Mouse (Mus musculus): ENCODE results near the gene Wdr95. TPM values are rescaled to one million over a fixed set of nuclear protein-coding genes. Genes with fewer than 3 reads are reported as not detected.

The Wdr95 gene
- polyA plus RNA-seq, 1 experiment from 2014 or later, result not detected

GRCm38 (mm10) chr5:149552742-149553141, 24.3 kb downstream of the Wdr95 start:
- WGBS, result 43% methylated on average over 9 of the region's 9 CpGs
- no peaks in the 10 kb centered on the region for H3K27me3 ChIP-seq (replicated peaks; ENCODE audit: control insufficient read depth, insufficient read depth, low read length)
- no peaks in the 10 kb centered on the region for H3K36me3 ChIP-seq (ENCODE audit: control insufficient read depth, insufficient read depth, low read length)
- no peaks in the 10 kb centered on the region for H3K9me3 ChIP-seq (ENCODE audit: control insufficient read depth, low read length)
- no peak overlapping the region for H3K9ac ChIP-seq (ENCODE audit: low read depth, low read length)
- DNase-seq (ENCODE audit: low spot score) (no peak), ATAC-seq (replicated peaks; ENCODE audit: low FRiP score) (no peak)
- no peaks in the 10 kb centered on the region for H3K4me1 ChIP-seq (replicated peaks; ENCODE audit: control insufficient read depth, insufficient read depth, low read length)
- H3K4me3 ChIP-seq (ENCODE audit: low read depth, low read length), result no peak overlapping the region
- H3K27ac ChIP-seq (ENCODE audit: low read depth, low read length), result no peak overlapping the region
- H3K4me2 ChIP-seq, result no peak overlapping the region

- H3K4me2 ChIP-seq, result no peak overlapping the region
- ATAC-seq (replicated peaks; ENCODE audit: low FRiP score) (no peak), DNase-seq (ENCODE audit: low spot score) (no peak)
- no peaks in the 10 kb centered on the region for H3K36me3 ChIP-seq (ENCODE audit: control insufficient read depth, insufficient read depth, low read length)
- no peaks in the 10 kb centered on the region for H3K27me3 ChIP-seq (replicated peaks; ENCODE audit: control insufficient read depth, insufficient read depth, low read length)
- no peak overlapping the region for H3K4me3 ChIP-seq (ENCODE audit: low read depth, low read length)
- H3K9me3 ChIP-seq (ENCODE audit: control insufficient read depth, low read length), result no peaks in the 10 kb centered on the region
- H3K4me1 ChIP-seq (replicated peaks; ENCODE audit: control insufficient read depth, insufficient read depth, low read length), result no peaks in the 10 kb centered on the region
- no peak overlapping the region for H3K9ac ChIP-seq (ENCODE audit: low read depth, low read length)
- no peak overlapping the region for H3K27ac ChIP-seq (ENCODE audit: low read depth, low read length)
- 88% methylated on average over 11 of the region's 11 CpGs for WGBS
These were observed 24.9 kb downstream of the Wdr95 start for GRCm38 (mm10) chr5:149553373-149553772.

GRCm38 (mm10) chr5:149554397-149554796, 25.9 kb downstream of the Wdr95 start:
- ATAC-seq (replicated peaks; ENCODE audit: low FRiP score), result no peak
- H3K27me3 ChIP-seq (replicated peaks; ENCODE audit: control insufficient read depth, insufficient read depth, low read length), result no peaks in the 10 kb centered on the region
- H3K9me3 ChIP-seq (ENCODE audit: control insufficient read depth, low read length), result no peaks in the 10 kb centered on the region
- no peak for DNase-seq (ENCODE audit: low spot score)
- no peak overlapping the region for H3K9ac ChIP-seq (ENCODE audit: low read depth, low read length)
- H3K4me3 ChIP-seq (ENCODE audit: low read depth, low read length), result no peak overlapping the region
- no peak overlapping the region for H3K27ac ChIP-seq (ENCODE audit: low read depth, low read length)
- H3K4me2 ChIP-seq, result no peak overlapping the region
- no peaks in the 10 kb centered on the region for H3K36me3 ChIP-seq (ENCODE audit: control insufficient read depth, insufficient read depth, low read length)
- H3K4me1 ChIP-seq (replicated peaks; ENCODE audit: control insufficient read depth, insufficient read depth, low read length), result no peaks in the 10 kb centered on the region
- 84% methylated on average over 8 of the region's 8 CpGs for WGBS

- Histone ChIP-seq H3K4me2 (no peak overlapping the region), H3K9me3 (ENCODE audit: control insufficient read depth, low read length) (no peaks in the 10 kb centered on the region), H3K4me1 (replicated peaks; ENCODE audit: control insufficient read depth, insufficient read depth, low read length) (no peaks in the 10 kb centered on the region), H3K4me3 (ENCODE audit: low read depth, low read length) (no peak overlapping the region), H3K27me3 (replicated peaks; ENCODE audit: control insufficient read depth, insufficient read depth, low read length) (no peaks in the 10 kb centered on the region; the same call in 1 of the 2 replicates), H3K27ac (ENCODE audit: low read depth, low read length) (no peak overlapping the region), H3K36me3 (ENCODE audit: control insufficient read depth, insufficient read depth, low read length) (no peaks in the 10 kb centered on the region), H3K9ac (ENCODE audit: low read depth, low read length) (no peak overlapping the region)
- no peak for DNase-seq (ENCODE audit: low spot score)
- no peak for ATAC-seq (replicated peaks; ENCODE audit: low FRiP score)
- WGBS, result 57% methylated on average over 11 of the region's 11 CpGs
These were observed 32.6 kb downstream of the Wdr95 start for GRCm38 (mm10) chr5:149560903-149561588.

GRCm38 (mm10) chr5:149566026-149566425, 37.5 kb downstream of the Wdr95 start:
- DNase-seq (ENCODE audit: low spot score) (no peak), ATAC-seq (replicated peaks; ENCODE audit: low FRiP score) (no peak)
- H3K4me2 ChIP-seq, result no peak overlapping the region
- no peaks in the 10 kb centered on the region for H3K27me3 ChIP-seq (replicated peaks; ENCODE audit: control insufficient read depth, insufficient read depth, low read length)
- no peak overlapping the region for H3K4me3 ChIP-seq (ENCODE audit: low read depth, low read length)
- H3K4me1 ChIP-seq (replicated peaks; ENCODE audit: control insufficient read depth, insufficient read depth, low read length), result no peaks in the 10 kb centered on the region
- no peak overlapping the region for H3K27ac ChIP-seq (ENCODE audit: low read depth, low read length)
- no peaks in the 10 kb centered on the region for H3K36me3 ChIP-seq (ENCODE audit: control insufficient read depth, insufficient read depth, low read length)
- no peak overlapping the region for H3K9ac ChIP-seq (ENCODE audit: low read depth, low read length)
- H3K9me3 ChIP-seq (ENCODE audit: control insufficient read depth, low read length), result no peaks in the 10 kb centered on the region
- 67% methylated on average over 11 of the region's 11 CpGs for WGBS

GRCm38 (mm10) chr5:149566957-149567356, 38.5 kb downstream of the Wdr95 start:
- no peak for DNase-seq (ENCODE audit: low spot score)
- no peaks in the 10 kb centered on the region for H3K9me3 ChIP-seq (ENCODE audit: control insufficient read depth, low read length)
- no peak overlapping the region for H3K9ac ChIP-seq (ENCODE audit: low read depth, low read length)
- no peaks in the 10 kb centered on the region for H3K36me3 ChIP-seq (ENCODE audit: control insufficient read depth, insufficient read depth, low read length)
- no peaks in the 10 kb centered on the region for H3K4me1 ChIP-seq (replicated peaks; ENCODE audit: control insufficient read depth, insufficient read depth, low read length)
- no peak overlapping the region for H3K4me2 ChIP-seq
- WGBS, result 84% methylated on average over 5 of the region's 5 CpGs
- no peaks in the 10 kb centered on the region for H3K27me3 ChIP-seq (replicated peaks; ENCODE audit: control insufficient read depth, insufficient read depth, low read length)
- H3K27ac ChIP-seq (ENCODE audit: low read depth, low read length), result no peak overlapping the region
- no peak overlapping the region for H3K4me3 ChIP-seq (ENCODE audit: low read depth, low read length)
- ATAC-seq (replicated peaks; ENCODE audit: low FRiP score), result no peak

GRCm38 (mm10) chr5:149568993-149569392, 40.5 kb downstream of the Wdr95 start:
- ATAC-seq (replicated peaks; ENCODE audit: low FRiP score), result no peak
- Histone ChIP-seq H3K27me3 (replicated peaks; ENCODE audit: control insufficient read depth, insufficient read depth, low read length) (no peaks in the 10 kb centered on the region), H3K4me3 (ENCODE audit: low read depth, low read length) (no peak overlapping the region), H3K9me3 (ENCODE audit: control insufficient read depth, low read length) (no peaks in the 10 kb centered on the region), H3K36me3 (ENCODE audit: control insufficient read depth, insufficient read depth, low read length) (no peaks in the 10 kb centered on the region), H3K4me2 (no peak overlapping the region), H3K4me1 (replicated peaks; ENCODE audit: control insufficient read depth, insufficient read depth, low read length) (no peaks in the 10 kb centered on the region), H3K9ac (ENCODE audit: low read depth, low read length) (no peak overlapping the region), H3K27ac (ENCODE audit: low read depth, low read length) (no peak overlapping the region)
- no peak for DNase-seq (ENCODE audit: low spot score)
- WGBS, result 86% methylated on average over 13 of the region's 13 CpGs

- H3K36me3 ChIP-seq (ENCODE audit: control insufficient read depth, insufficient read depth, low read length), result no peaks in the 10 kb centered on the region
- no peak overlapping the region for H3K4me3 ChIP-seq (ENCODE audit: low read depth, low read length)
- DNase-seq (ENCODE audit: low spot score) (no peak), ATAC-seq (replicated peaks; ENCODE audit: low FRiP score) (no peak)
- H3K27me3 ChIP-seq (replicated peaks; ENCODE audit: control insufficient read depth, insufficient read depth, low read length), result no peaks in the 10 kb centered on the region
- no peak overlapping the region for H3K9ac ChIP-seq (ENCODE audit: low read depth, low read length)
- H3K9me3 ChIP-seq (ENCODE audit: control insufficient read depth, low read length), result no peaks in the 10 kb centered on the region
- H3K27ac ChIP-seq (ENCODE audit: low read depth, low read length), result no peak overlapping the region
- 59% methylated on average over 10 of the region's 10 CpGs for WGBS
- no peak overlapping the region for H3K4me2 ChIP-seq
- H3K4me1 ChIP-seq (replicated peaks; ENCODE audit: control insufficient read depth, insufficient read depth, low read length), result no peaks in the 10 kb centered on the region
These were observed 48.5 kb downstream of the Wdr95 start for GRCm38 (mm10) chr5:149576977-149577376.

GRCm38 (mm10) chr5:149577449-149577848, 49.0 kb downstream of the Wdr95 start:
- H3K27ac ChIP-seq (ENCODE audit: low read depth, low read length), result no peak overlapping the region
- H3K27me3 ChIP-seq (replicated peaks; ENCODE audit: control insufficient read depth, insufficient read depth, low read length), result no peaks in the 10 kb centered on the region
- no peaks in the 10 kb centered on the region for H3K36me3 ChIP-seq (ENCODE audit: control insufficient read depth, insufficient read depth, low read length)
- H3K9me3 ChIP-seq (ENCODE audit: control insufficient read depth, low read length), result no peaks in the 10 kb centered on the region
- no peak for DNase-seq (ENCODE audit: low spot score)
- no peak overlapping the region for H3K4me3 ChIP-seq (ENCODE audit: low read depth, low read length)
- H3K4me2 ChIP-seq, result no peak overlapping the region
- ATAC-seq (replicated peaks; ENCODE audit: low FRiP score), result no peak
- WGBS, result 41% methylated on average over 10 of the region's 10 CpGs
- no peaks in the 10 kb centered on the region for H3K4me1 ChIP-seq (replicated peaks; ENCODE audit: control insufficient read depth, insufficient read depth, low read length)
- H3K9ac ChIP-seq (ENCODE audit: low read depth, low read length), result no peak overlapping the region

Data from liver, embryonic 11.5 days (tissue).